Mouse (Mus musculus) intestine, embryonic 14.5 days (tissue): Measurements from ENCODE around the gene Gm10271. TPM values are rescaled to one million over a fixed set of nuclear protein-coding genes. Genes with fewer than 3 reads are reported as not detected.

Experiments used
- ATAC-seq: fragments of 200-750 bp; cut with Nextera tagmentation; replicated peaks from 2 replicates; pipeline ENCODE4 v1.8.0; 2017; ENCODE audit warnings: low read depth, moderate number of reproducible peaks, moderate TSS enrichment, moderate library complexity; ENCODE audit not compliant: low FRiP score, low TSS enrichment
- DNase-seq: peaks from one replicate; pipeline ENCODE4 v3.0.0-alpha.2; 2018; ENCODE audit warnings: low spot score
- H3K27ac ChIP-seq: fragments of 300-500 bp; sonication (generic); 2 replicates; pipeline ENCODE4 v1.5.1; 2014; ENCODE audit warnings: low read depth, mild to moderate bottlenecking, control low read depth
- H3K27me3 ChIP-seq: fragments of 300-500 bp; sonication (generic); replicated peaks from 2 replicates; pipeline ENCODE4 v1.6.1; 2014; ENCODE audit warnings: low read length, control low read depth; ENCODE audit not compliant: control insufficient read depth, insufficient read depth
- H3K36me3 ChIP-seq: fragments of 300-500 bp; sonication (generic); 2 replicates; pipeline ENCODE4 v1.6.1; 2014; ENCODE audit warnings: low read length, control low read depth; ENCODE audit not compliant: control insufficient read depth, insufficient read depth
- H3K4me1 ChIP-seq: fragments of 300-500 bp; sonication (generic); replicated peaks from 2 replicates; pipeline ENCODE4 v1.6.1; 2014; ENCODE audit warnings: low read length, control low read depth, mixed read lengths; ENCODE audit not compliant: control insufficient read depth, insufficient read depth
- H3K4me2 ChIP-seq: fragments of 300-500 bp; sonication (generic); 2 replicates; pipeline ENCODE4 v1.6.1; 2014; ENCODE audit warnings: low read length
- H3K4me3 ChIP-seq: fragments of 300-500 bp; sonication (generic); 2 replicates; pipeline ENCODE4 v1.5.1; 2014; ENCODE audit warnings: low read depth, low read length, control low read depth, mixed read lengths
- H3K9ac ChIP-seq: fragments of 300-500 bp; sonication (generic); 2 replicates; pipeline ENCODE4 v1.6.1; 2014; ENCODE audit warnings: mild to moderate bottlenecking, low read length
- H3K9me3 ChIP-seq: fragments of 300-500 bp; sonication (generic); 2 replicates; pipeline ENCODE4 v1.6.1; 2016; ENCODE audit warnings: low read length, control low read depth; ENCODE audit not compliant: control insufficient read depth
- WGBS: fragments of 180-500 bp; shearing (Covaris S2); extraction: QIAGEN DNeasy Blood & Tissue Kit; methylation state at CpG from one replicate; pipeline ENCODE4 v1.1.7; 2014; 5-methylcytosine and 5-hydroxymethylcytosine counted together
- polyA plus RNA-seq: library from polyadenylated mRNA; unstranded; fragments of >200 nt; fragmentation: Nextera tagmentation; extraction: Ambion mirVana; gene quantifications from 2 replicates; pipeline ENCODE4 v1.2.1, GENCODE M21; 2014

The Gm10271 gene
- polyA plus RNA-seq, 1 experiment from 2014 or later, result not detected

GRCm38 (mm10) chr10:116965297-116965696, 7.1 kb downstream of the Gm10271 start:
- H3K36me3 ChIP-seq, result no peaks in the 10 kb centered on the region
- no peak overlapping the region for H3K27ac ChIP-seq
- no peak overlapping the region for H3K4me2 ChIP-seq
- H3K4me1 ChIP-seq, result no peaks in the 10 kb centered on the region
- no peak overlapping the region for H3K4me3 ChIP-seq
- no peaks in the 10 kb centered on the region for H3K9me3 ChIP-seq
- 45% methylated on average over 5 of the region's 5 CpGs for WGBS
- H3K27me3 ChIP-seq, result no peaks in the 10 kb centered on the region
- DNase-seq (no peak), ATAC-seq (no peak)
- H3K9ac ChIP-seq, result no peak overlapping the region

GRCm38 (mm10) chr10:116964571-116964970, 7.8 kb downstream of the Gm10271 start:
- 83% methylated on average over 4 of the region's 4 CpGs for WGBS
- Histone ChIP-seq H3K27ac (no peak overlapping the region), H3K4me2 (no peak overlapping the region), H3K9me3 (no peaks in the 10 kb centered on the region), H3K4me1 (no peaks in the 10 kb centered on the region), H3K27me3 (no peaks in the 10 kb centered on the region), H3K4me3 (no peak overlapping the region), H3K9ac (no peak overlapping the region), H3K36me3 (no peaks in the 10 kb centered on the region)
- ATAC-seq (no peak), DNase-seq (no peak)

GRCm38 (mm10) chr10:116964084-116964483, 8.3 kb downstream of the Gm10271 start:
- Histone ChIP-seq H3K36me3 (no peaks in the 10 kb centered on the region), H3K27ac (no peak overlapping the region), H3K9ac (no peak overlapping the region), H3K4me2 (no peak overlapping the region), H3K4me1 (no peaks in the 10 kb centered on the region), H3K27me3 (no peaks in the 10 kb centered on the region), H3K4me3 (no peak overlapping the region), H3K9me3 (no peaks in the 10 kb centered on the region)
- DNase-seq (no peak), ATAC-seq (no peak)
- WGBS, result 79% methylated on average over 11 of the region's 11 CpGs

GRCm38 (mm10) chr10:116962803-116963202, 9.6 kb downstream of the Gm10271 start:
- H3K36me3 ChIP-seq, result no peaks in the 10 kb centered on the region
- no peak overlapping the region for H3K4me3 ChIP-seq
- 60% methylated on average over 17 of the region's 17 CpGs for WGBS
- H3K9me3 ChIP-seq, result no peaks in the 10 kb centered on the region
- no peak overlapping the region for H3K4me2 ChIP-seq
- H3K27me3 ChIP-seq, result no peaks in the 10 kb centered on the region
- no peaks in the 10 kb centered on the region for H3K4me1 ChIP-seq
- no peak overlapping the region for H3K9ac ChIP-seq
- DNase-seq (no peak), ATAC-seq (no peak)
- no peak overlapping the region for H3K27ac ChIP-seq

GRCm38 (mm10) chr10:116962152-116962551, 10.3 kb downstream of the Gm10271 start:
- Histone ChIP-seq H3K4me1 (no peaks in the 10 kb centered on the region), H3K4me3 (no peak overlapping the region), H3K4me2 (no peak overlapping the region), H3K27ac (no peak overlapping the region), H3K9me3 (no peaks in the 10 kb centered on the region), H3K36me3 (no peaks in the 10 kb centered on the region), H3K27me3 (no peaks in the 10 kb centered on the region), H3K9ac (no peak overlapping the region)
- no peak for DNase-seq
- 80% methylated on average over 14 of the region's 14 CpGs for WGBS
- no peak for ATAC-seq

GRCm38 (mm10) chr10:116957867-116958551, 14.4 kb downstream of the Gm10271 start:
- 0 out of 2 replicates have a peak, but pooled peaks cover 5% of the 10 kb centered on the region for H3K9me3 ChIP-seq
- no peaks in the 10 kb centered on the region for H3K36me3 ChIP-seq
- H3K4me1 ChIP-seq, result no peaks in the 10 kb centered on the region
- no peak overlapping the region for H3K9ac ChIP-seq
- no peak overlapping the region for H3K4me3 ChIP-seq
- DNase-seq, result no peak
- no peak overlapping the region for H3K4me2 ChIP-seq
- no peak for ATAC-seq
- no peaks in the 10 kb centered on the region for H3K27me3 ChIP-seq
- H3K27ac ChIP-seq, result no peak overlapping the region
- WGBS, result 49% methylated on average over 5 of the region's 5 CpGs

GRCm38 (mm10) chr10:116956483-116957158, 15.8 kb downstream of the Gm10271 start:
- Histone ChIP-seq H3K4me1 (no peaks in the 10 kb centered on the region), H3K4me2 (no peak overlapping the region), H3K4me3 (no peak overlapping the region), H3K27me3 (no peaks in the 10 kb centered on the region), H3K9ac (no peak overlapping the region), H3K9me3 (0 out of 2 replicates have a peak, but pooled peaks cover 5% of the 10 kb centered on the region), H3K36me3 (no peaks in the 10 kb centered on the region), H3K27ac (no peak overlapping the region)
- WGBS, result 92% methylated on average over 11 of the region's 11 CpGs
- DNase-seq, result no peak
- ATAC-seq, result no peak

GRCm38 (mm10) chr10:116955191-116955590, 17.2 kb downstream of the Gm10271 start:
- no peaks in the 10 kb centered on the region for H3K4me1 ChIP-seq
- H3K4me2 ChIP-seq, result no peak overlapping the region
- DNase-seq, result no peak
- H3K27me3 ChIP-seq, result no peaks in the 10 kb centered on the region
- no peaks in the 10 kb centered on the region for H3K36me3 ChIP-seq
- ATAC-seq, result no peak
- WGBS, result 93% methylated on average over 6 of the region's 6 CpGs
- 0 out of 2 replicates have a peak, but pooled peaks cover 5% of the 10 kb centered on the region for H3K9me3 ChIP-seq
- H3K4me3 ChIP-seq, result no peak overlapping the region
- H3K9ac ChIP-seq, result no peak overlapping the region
- H3K27ac ChIP-seq, result no peak overlapping the region

- Histone ChIP-seq H3K9ac (no peak overlapping the region), H3K9me3 (0 out of 2 replicates have a peak, but pooled peaks cover 2% of the 10 kb centered on the region), H3K36me3 (no peaks in the 10 kb centered on the region), H3K4me2 (peak overlapping the region; percentile 60), H3K27me3 (no peaks in the 10 kb centered on the region), H3K4me3 (peak overlapping the region; percentile 67), H3K4me1 (peaks cover 6% of the 10 kb centered on the region), H3K27ac (no peak overlapping the region)
- 22% methylated on average over 5 of the region's 5 CpGs for WGBS
- ATAC-seq (no peak), DNase-seq (no peak)
Measured at GRCm38 (mm10) chr10:116950886-116951285, 21.5 kb downstream of the Gm10271 start.
